Mouse (Mus musculus): Measurements from ENCODE around the gene Bach2.

GRCm38 (mm10) chr4:32360496-32360895 is 121.9 kb downstream of the Bach2 start:
- no peak for TF ChIP-seq CTCF (IDR thresholded peaks at IDR 0.05; ENCODE audit: extremely low read depth, insufficient read depth, insufficient read length, insufficient replicate concordance)
- TF ChIP-seq POLR2A (IDR thresholded peaks at IDR 0.05; ENCODE audit: low read depth, low read length), result no peak

Measured in spleen, adult 2 months (tissue).